17 mouse cellular contexts compared by ENCODE assay signal in genomic region chr17:36131516-36132265, GRCm38 (mm10). TPM values are rescaled to one million over a fixed set of nuclear protein-coding genes. Genes with fewer than 3 reads are reported as not detected.
A peak's percentile ranks its signal among the peaks of the same experiment; 100 is the strongest.
DNase-seq lines count a peak whose midpoint lies in the region; ATAC-seq and TF ChIP-seq lines count a peak whose summit lies in the region.
"Had no signal": no experiment of that assay in that cellular context is flagged by ENCODE, and none has a peak within 500 bp of the region (broad histone marks: within the 10 kb centered on the region; RNA-seq: fewer than 3 reads in every experiment).

No protein-coding gene starts in this region.

- peak; percentile 64 for DNase-seq in CD4-positive, CD25-positive, alpha-beta regulatory T cell, adult 2 months (ENCODE audit: low read depth, low spot score)
- no peak for DNase-seq in liver, postnatal 0 days
- no peak for DNase-seq in liver
- peak; percentile 33 for DNase-seq in c-Kit-positive CD71-positive TER-119-negative erythroid progenitor cells, embryonic 14.5 days (ENCODE audit: low read depth)
- DNase-seq in thymus, postnatal 25 days, result peak; percentile 66
- no peak for DNase-seq in adrenal gland, postnatal 10 days
- no peak for DNase-seq in T-cell, adult 2 months (ENCODE audit: low spot score)
- DNase-seq: gastrocnemius, postnatal 36 days; heart, postnatal 36 days; kidney, adult 8-10 months had no signal

- H3K9ac ChIP-seq in liver, postnatal 0 days (replicated peaks), result no peak overlapping the region
- H3K9ac ChIP-seq: limb, embryonic 13.5 days had no signal

- H3K27me3 ChIP-seq in liver, postnatal 0 days (ENCODE audit: insufficient read depth, low read length), result no peaks in the 10 kb centered on the region

- H3K4me2 ChIP-seq in liver, postnatal 0 days (ENCODE audit: low read depth, low read length), result no peak overlapping the region
- H3K4me2 ChIP-seq: limb, embryonic 13.5 days had no signal

- no peak overlapping the region for H3K27ac ChIP-seq in liver, postnatal 0 days (ENCODE audit: low read depth)
- H3K27ac ChIP-seq: forebrain, embryonic 10.5 days; limb, embryonic 13.5 days; macrophage had no signal

- H3K36me3 ChIP-seq in liver, postnatal 0 days (replicated peaks; ENCODE audit: insufficient read depth, low read length), result no peaks in the 10 kb centered on the region
- H3K36me3 ChIP-seq: forebrain, embryonic 10.5 days; limb, embryonic 13.5 days had no signal

- ATAC-seq in CD4-positive, CD25-positive, alpha-beta regulatory T cell, adult 4 months, result no peak
- ATAC-seq in liver, postnatal 0 days, result no peak

- 70% methylated on average over 5 of the region's 5 CpGs for WGBS in liver, postnatal 0 days (ENCODE audit: insufficient replicate concordance)

- 0 out of 2 replicates have a peak, but pooled peaks cover 2% of the 10 kb centered on the region for H3K4me1 ChIP-seq in liver, postnatal 0 days (ENCODE audit: insufficient read depth)
- H3K4me1 ChIP-seq: limb, embryonic 13.5 days had no signal

- no peak for TF ChIP-seq EP300 in liver, postnatal 0 days (IDR thresholded peaks at IDR 0.05; ENCODE audit: low read depth)

- no peaks in the 10 kb centered on the region for H3K9me3 ChIP-seq in liver, postnatal 0 days (ENCODE audit: low read length)
- H3K9me3 ChIP-seq: forebrain, embryonic 10.5 days; limb, embryonic 13.5 days had no signal

- peak; percentile 20; the same call in 1 of the 2 replicates for TF ChIP-seq CTCF in liver, postnatal 0 days (IDR thresholded peaks at IDR 0.05; ENCODE audit: low read depth)

- H3K4me3 ChIP-seq in liver, postnatal 0 days (ENCODE audit: low read depth, low read length), result no peak overlapping the region
- H3K4me3 ChIP-seq: forebrain, embryonic 10.5 days; limb, embryonic 13.5 days had no signal

RNA-seq across cellular contexts. Expression of gene Gm7030, which starts 2.5 kb away (rescaled TPM):
- under 1 TPM in 1 of 2 experiments, not detected in 1; 0.62 TPM for polyA plus RNA-seq in CD4-positive, CD25-positive, alpha-beta regulatory T cell, adult 4 months (2017; shearing (Covaris generic))
- polyA plus RNA-seq in liver, postnatal 0 days (2015; fragmentation: Nextera tagmentation; extraction: Ambion mirVana), result not detected in 2 replicates
- not detected for total RNA-seq in adrenal gland, postnatal 10 days (2021)
- total RNA-seq: common myeloid progenitor, adult 5-6 weeks; gastrocnemius, postnatal 36 days; heart, postnatal 36 days; layer of hippocampus, postnatal 14 days had no signal
- polyA plus RNA-seq: forebrain, embryonic 10.5 days; limb, embryonic 13.5 days; macrophage; spleen, adult 2 months had no signal

RNA-seq across cellular contexts. Expression of gene Gm19684, which starts 10.2 kb away (rescaled TPM):
- 1 to 10 TPM; 1.4 to 1.9 TPM for polyA plus RNA-seq in CD4-positive, CD25-positive, alpha-beta regulatory T cell, adult 4 months (2017; shearing (Covaris generic))
- polyA plus RNA-seq in liver, postnatal 0 days (2015; fragmentation: Nextera tagmentation; extraction: Ambion mirVana), result not detected in 2 replicates
- not detected for total RNA-seq in adrenal gland, postnatal 10 days (2021)
- total RNA-seq: gastrocnemius, postnatal 36 days; layer of hippocampus, postnatal 14 days had no signal
- polyA plus RNA-seq: forebrain, embryonic 10.5 days; limb, embryonic 13.5 days had no signal

RNA-seq across cellular contexts. Expression of gene Gm8909, which starts 36.6 kb away (rescaled TPM):
- 1 to 10 TPM; 2.5 to 5.0 TPM for polyA plus RNA-seq in CD4-positive, CD25-positive, alpha-beta regulatory T cell, adult 4 months (2017; shearing (Covaris generic))
- not detected in 2 replicates for polyA plus RNA-seq in liver, postnatal 0 days (2015; fragmentation: Nextera tagmentation; extraction: Ambion mirVana)
- total RNA-seq in adrenal gland, postnatal 10 days (2021), result under 1 TPM in 1 of 2 experiments, not detected in 1; 0.33 TPM
- total RNA-seq: common myeloid progenitor, adult 5-6 weeks; gastrocnemius, postnatal 36 days; heart, postnatal 36 days; layer of hippocampus, postnatal 14 days had no signal
- polyA plus RNA-seq: forebrain, embryonic 10.5 days; limb, embryonic 13.5 days; macrophage had no signal

RNA-seq across cellular contexts. Expression of gene H2-T3, which starts 58.4 kb away (rescaled TPM):
- polyA plus RNA-seq in CD4-positive, CD25-positive, alpha-beta regulatory T cell, adult 4 months (2017; shearing (Covaris generic)), result 1 to 10 TPM in 1 of 2 experiments, under 1 TPM in 1; 0.95 to 1.3 TPM
- polyA plus RNA-seq in liver, postnatal 0 days (2015; fragmentation: Nextera tagmentation; extraction: Ambion mirVana), result not detected in 2 replicates
- total RNA-seq in adrenal gland, postnatal 10 days (2021), result not detected
- total RNA-seq: common myeloid progenitor, adult 5-6 weeks; heart, postnatal 36 days; layer of hippocampus, postnatal 14 days had no signal
- polyA plus RNA-seq: forebrain, embryonic 10.5 days; limb, embryonic 13.5 days; macrophage; spleen, adult 2 months had no signal

Comparison
In these comparisons a context has a peak if more than half of its experiments do, and no peak if none do; other contexts are left out.
1. DNase-seq: peak in CD4-positive, CD25-positive, alpha-beta regulatory T cell, adult 2 months (single experiment), c-Kit-positive CD71-positive TER-119-negative erythroid progenitor cells, embryonic 14.5 days (single experiment) and thymus, postnatal 25 days (single experiment); none in liver, postnatal 0 days (single experiment), liver (single experiment), adrenal gland, postnatal 10 days (single experiment) and T-cell, adult 2 months (single experiment).